Mouse (Mus musculus): ENCODE measurements around the gene Pdik1l. TPM values are rescaled to one million over a fixed set of nuclear protein-coding genes. Genes with fewer than 3 reads are reported as not detected.

Pdik1l gene
- polyA plus RNA-seq, 1 experiment from 2014 or later: 18.5 TPM

GRCm38 (mm10) chr4:134310106-134310505 lies 22.4 kb upstream of the Pdik1l start:
- Histone ChIP-seq H3K4me3 (ENCODE audit: low read depth, low read length) (no peak overlapping the region), H3K4me2 (ENCODE audit: low read depth, low read length) (no peak overlapping the region), H3K9ac (ENCODE audit: low read depth, low read length) (no peak overlapping the region), H3K9me3 (ENCODE audit: control insufficient read depth, low read length) (peaks cover 6% of the 10 kb centered on the region; the same call in 1 of the 2 replicates), H3K27ac (replicated peaks; ENCODE audit: low read depth, low read length) (no peak overlapping the region), H3K27me3 (replicated peaks; ENCODE audit: control insufficient read depth, insufficient read depth, low read length) (no peaks in the 10 kb centered on the region), H3K4me1 (ENCODE audit: control insufficient read depth, insufficient read depth, low read length) (peaks cover 15% of the 10 kb centered on the region), H3K36me3 (ENCODE audit: control insufficient read depth, insufficient read depth, low read length) (no peaks in the 10 kb centered on the region)
- DNase-seq (ENCODE audit: low spot score): no peak
- ATAC-seq (ENCODE audit: low read depth): no peak
- WGBS: 80% methylated on average over 7 of the region's 7 CpGs

- Histone ChIP-seq H3K36me3 (ENCODE audit: control insufficient read depth, insufficient read depth, low read length) (no peaks in the 10 kb centered on the region), H3K4me1 (ENCODE audit: control insufficient read depth, insufficient read depth, low read length) (peaks cover 8% of the 10 kb centered on the region), H3K27me3 (replicated peaks; ENCODE audit: control insufficient read depth, insufficient read depth, low read length) (no peaks in the 10 kb centered on the region), H3K9ac (ENCODE audit: low read depth, low read length) (no peak overlapping the region), H3K9me3 (ENCODE audit: control insufficient read depth, low read length) (no peaks in the 10 kb centered on the region), H3K27ac (replicated peaks; ENCODE audit: low read depth, low read length) (0 out of 2 replicates have a peak overlapping the region, but pooled peaks have one; percentile 15), H3K4me3 (ENCODE audit: low read depth, low read length) (no peak overlapping the region), H3K4me2 (ENCODE audit: low read depth, low read length) (peak overlapping the region; percentile 38)
- 9% methylated on average over 12 of the region's 12 CpGs for WGBS
- peak; percentile 87 for DNase-seq (ENCODE audit: low spot score)
- peak; percentile 83; the same call in 1 of the 2 replicates for ATAC-seq (ENCODE audit: low read depth)
Observed at GRCm38 (mm10) chr4:134307367-134308072, 19.8 kb upstream of the Pdik1l start.

DNA sequence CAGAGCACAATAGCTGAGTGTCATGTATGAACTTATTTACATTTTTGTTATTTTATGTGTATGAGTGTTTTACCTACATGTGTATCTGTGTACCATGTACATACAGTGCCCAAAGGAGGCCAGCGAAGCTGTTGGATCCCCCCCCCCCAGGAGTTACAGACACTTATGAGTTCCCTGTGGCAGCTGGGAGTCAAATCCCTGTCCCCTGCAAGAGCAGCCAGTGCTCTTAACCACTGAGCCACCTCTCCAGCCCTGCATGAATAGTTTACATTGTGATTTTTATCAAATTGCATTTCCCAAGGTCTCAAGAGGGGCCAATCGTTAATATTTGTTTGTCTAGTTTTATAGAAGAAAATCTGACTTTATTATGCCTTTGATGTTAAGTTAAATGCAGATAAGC lies 19.3 kb upstream of the Pdik1l start:
- Histone ChIP-seq H3K4me1 (ENCODE audit: control insufficient read depth, insufficient read depth, low read length) (peaks cover 8% of the 10 kb centered on the region), H3K9me3 (ENCODE audit: control insufficient read depth, low read length) (no peaks in the 10 kb centered on the region), H3K4me2 (ENCODE audit: low read depth, low read length) (peak overlapping the region; percentile 38; the same call in 1 of the 2 replicates), H3K36me3 (ENCODE audit: control insufficient read depth, insufficient read depth, low read length) (no peaks in the 10 kb centered on the region), H3K4me3 (ENCODE audit: low read depth, low read length) (no peak overlapping the region), H3K9ac (ENCODE audit: low read depth, low read length) (no peak overlapping the region), H3K27me3 (replicated peaks; ENCODE audit: control insufficient read depth, insufficient read depth, low read length) (no peaks in the 10 kb centered on the region), H3K27ac (replicated peaks; ENCODE audit: low read depth, low read length) (no peak overlapping the region)
- DNase-seq (ENCODE audit: low spot score) (no peak), ATAC-seq (ENCODE audit: low read depth) (no peak)
- WGBS: 58% methylated on average over 2 of the region's 2 CpGs

DNA sequence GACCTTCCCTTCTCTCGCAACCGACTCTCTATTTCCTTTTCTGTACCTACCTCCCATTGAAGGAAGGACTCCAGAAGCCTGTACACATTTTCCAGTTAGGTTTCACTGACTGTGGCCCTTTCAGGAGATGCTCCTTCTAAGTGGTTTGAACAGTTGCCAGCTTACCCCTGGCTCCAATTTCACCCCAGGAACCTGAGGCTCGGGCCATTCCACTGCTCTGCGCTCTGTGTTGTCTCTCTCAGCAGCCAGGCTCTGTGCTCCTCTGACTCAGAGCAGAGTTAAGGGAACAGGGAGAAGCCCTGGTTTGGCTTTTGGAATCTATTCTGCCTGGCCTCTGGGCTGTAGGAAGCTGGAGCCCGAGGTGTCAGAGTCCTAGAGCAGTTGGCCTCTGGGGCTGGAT lies 14.4 kb upstream of the Pdik1l start:
- ATAC-seq (ENCODE audit: low read depth) (no peak), DNase-seq (ENCODE audit: low spot score) (no peak)
- H3K9me3 ChIP-seq (ENCODE audit: control insufficient read depth, low read length): no peaks in the 10 kb centered on the region
- no peak overlapping the region for H3K4me2 ChIP-seq (ENCODE audit: low read depth, low read length)
- 76% methylated on average over 5 of the region's 5 CpGs for WGBS
- no peaks in the 10 kb centered on the region for H3K27me3 ChIP-seq (replicated peaks; ENCODE audit: control insufficient read depth, insufficient read depth, low read length)
- no peak overlapping the region for H3K4me3 ChIP-seq (ENCODE audit: low read depth, low read length)
- H3K27ac ChIP-seq (replicated peaks; ENCODE audit: low read depth, low read length): no peak overlapping the region
- H3K9ac ChIP-seq (ENCODE audit: low read depth, low read length): no peak overlapping the region
- H3K4me1 ChIP-seq (ENCODE audit: control insufficient read depth, insufficient read depth, low read length): peaks cover 2% of the 10 kb centered on the region; the same call in 1 of the 2 replicates
- no peaks in the 10 kb centered on the region for H3K36me3 ChIP-seq (ENCODE audit: control insufficient read depth, insufficient read depth, low read length)

DNA sequence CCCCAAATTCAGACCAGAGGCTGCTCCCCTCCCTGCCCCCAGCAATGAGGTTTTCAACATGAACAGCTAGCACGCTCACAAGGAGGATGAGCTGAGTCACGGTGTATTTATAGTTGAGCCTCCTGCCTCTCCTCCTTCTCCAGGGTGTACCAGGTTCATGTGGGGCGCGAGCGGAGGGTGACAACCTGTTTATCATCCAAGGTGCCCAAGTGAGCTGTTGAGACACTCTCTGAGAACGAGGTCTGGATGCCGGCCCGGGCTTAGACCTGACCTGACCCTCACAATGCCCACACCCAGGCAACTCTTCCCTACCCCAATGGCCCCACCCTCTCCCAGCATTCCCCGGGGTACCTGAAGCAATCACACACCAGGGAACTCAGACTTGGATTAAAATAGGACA lies 12.6 kb upstream of the Pdik1l start:
- H3K36me3 ChIP-seq (ENCODE audit: control insufficient read depth, insufficient read depth, low read length): no peaks in the 10 kb centered on the region

GRCm38 (mm10) chr4:134299498-134299810 lies 11.8 kb upstream of the Pdik1l start:
- H3K27ac ChIP-seq (replicated peaks; ENCODE audit: low read depth, low read length): no peak overlapping the region
- H3K4me2 ChIP-seq (ENCODE audit: low read depth, low read length): no peak overlapping the region
- no peak overlapping the region for H3K4me3 ChIP-seq (ENCODE audit: low read depth, low read length)
- DNase-seq (ENCODE audit: low spot score) (no peak), ATAC-seq (ENCODE audit: low read depth) (no peak)
- H3K27me3 ChIP-seq (replicated peaks; ENCODE audit: control insufficient read depth, insufficient read depth, low read length): no peaks in the 10 kb centered on the region
- H3K9me3 ChIP-seq (ENCODE audit: control insufficient read depth, low read length): no peaks in the 10 kb centered on the region
- H3K9ac ChIP-seq (ENCODE audit: low read depth, low read length): no peak overlapping the region
- 45% methylated on average over 4 of the region's 4 CpGs for WGBS
- H3K4me1 ChIP-seq (ENCODE audit: control insufficient read depth, insufficient read depth, low read length): no peaks in the 10 kb centered on the region
- H3K36me3 ChIP-seq (ENCODE audit: control insufficient read depth, insufficient read depth, low read length): no peaks in the 10 kb centered on the region

More for the DNA sequence above, 12.6 kb upstream of the Pdik1l start:
- WGBS: 75% methylated on average over 9 of the region's 9 CpGs
- Histone ChIP-seq H3K27me3 (replicated peaks; ENCODE audit: control insufficient read depth, insufficient read depth, low read length) (no peaks in the 10 kb centered on the region), H3K4me2 (ENCODE audit: low read depth, low read length) (no peak overlapping the region), H3K4me1 (ENCODE audit: control insufficient read depth, insufficient read depth, low read length) (no peaks in the 10 kb centered on the region), H3K27ac (replicated peaks; ENCODE audit: low read depth, low read length) (no peak overlapping the region), H3K9me3 (ENCODE audit: control insufficient read depth, low read length) (no peaks in the 10 kb centered on the region), H3K4me3 (ENCODE audit: low read depth, low read length) (no peak overlapping the region), H3K9ac (ENCODE audit: low read depth, low read length) (no peak overlapping the region)
- DNase-seq (ENCODE audit: low spot score): no peak
- no peak for ATAC-seq (ENCODE audit: low read depth)

- no peak for DNase-seq (ENCODE audit: low spot score)
- no peaks in the 10 kb centered on the region for H3K4me1 ChIP-seq (ENCODE audit: control insufficient read depth, insufficient read depth, low read length)
- H3K27me3 ChIP-seq (replicated peaks; ENCODE audit: control insufficient read depth, insufficient read depth, low read length): no peaks in the 10 kb centered on the region; the same call in 1 of the 2 replicates
- H3K4me3 ChIP-seq (ENCODE audit: low read depth, low read length): no peak overlapping the region
- ATAC-seq (ENCODE audit: low read depth): no peak
- no peak overlapping the region for H3K9ac ChIP-seq (ENCODE audit: low read depth, low read length)
- H3K36me3 ChIP-seq (ENCODE audit: control insufficient read depth, insufficient read depth, low read length): no peaks in the 10 kb centered on the region
- H3K27ac ChIP-seq (replicated peaks; ENCODE audit: low read depth, low read length): no peak overlapping the region
- 73% methylated on average over 18 of the region's 19 CpGs for WGBS
- H3K9me3 ChIP-seq (ENCODE audit: control insufficient read depth, low read length): no peaks in the 10 kb centered on the region
- no peak overlapping the region for H3K4me2 ChIP-seq (ENCODE audit: low read depth, low read length)
Observed at GRCm38 (mm10) chr4:134298626-134299497, 11.2 kb upstream of the Pdik1l start.

- no peaks in the 10 kb centered on the region for H3K36me3 ChIP-seq (ENCODE audit: control insufficient read depth, insufficient read depth, low read length)
- no peak for DNase-seq (ENCODE audit: low spot score)
- WGBS: 89% methylated on average over 8 of the region's 8 CpGs
- no peak overlapping the region for H3K4me3 ChIP-seq (ENCODE audit: low read depth, low read length)
- H3K27ac ChIP-seq (replicated peaks; ENCODE audit: low read depth, low read length): no peak overlapping the region
- H3K4me1 ChIP-seq (ENCODE audit: control insufficient read depth, insufficient read depth, low read length): no peaks in the 10 kb centered on the region
- no peak overlapping the region for H3K9ac ChIP-seq (ENCODE audit: low read depth, low read length)
- H3K9me3 ChIP-seq (ENCODE audit: control insufficient read depth, low read length): no peaks in the 10 kb centered on the region
- H3K27me3 ChIP-seq (replicated peaks; ENCODE audit: control insufficient read depth, insufficient read depth, low read length): no peaks in the 10 kb centered on the region; the same call in 1 of the 2 replicates
- ATAC-seq (ENCODE audit: low read depth): no peak
- H3K4me2 ChIP-seq (ENCODE audit: low read depth, low read length): no peak overlapping the region
Observed at GRCm38 (mm10) chr4:134297369-134297768, 9.7 kb upstream of the Pdik1l start.

Measured in embryonic facial prominence, embryonic 14.5 days (tissue).